Mouse (Mus musculus) CD8-positive naive resting alpha-beta T cell, adult 57 days (primary cell): Measurements from ENCODE around the gene Slc10a3. TPM values are rescaled to one million over a fixed set of nuclear protein-coding genes. Genes with fewer than 3 reads are reported as not detected.

Source experiments
- total RNA-seq: library from RNA; stranded (reverse); gene quantifications from one replicate; pipeline ENCODE4 v1.2.4, GENCODE M21; 2023

Gene Slc10a3
- 16.1 TPM for total RNA-seq

GRCm38 (mm10) chrX:74372888-74373549 lies at the start of gene Slc10a3, which contains the start of gene Ubl4a:
Slc10a3 (minus strand) TSS chrX:74373349.
Ubl4a (minus strand) TSS chrX:74373218.

GRCm38 (mm10) chrX:74392535-74393443 lies 19.6 kb upstream of the Slc10a3 start, which contains the start of the genes Fam3a and Ikbkg:
Fam3a (minus strand) TSS chrX:74393272.
Ikbkg (plus strand) TSS chrX:74393290.

GRCm38 (mm10) chrX:74353467-74353770 lies 19.7 kb downstream of the Slc10a3 start, which contains the start of gene Lage3:
Lage3 (minus strand) TSS chrX:74353618.

GRCm38 (mm10) chrX:74328725-74329161 lies 44.4 kb downstream of the Slc10a3 start, which contains the start of gene Plxna3:
Plxna3 (plus strand) TSS chrX:74329066.

Other genes starting within 250 kb of the Slc10a3 start
- gene Opn1mw, start 245.9 kb downstream of the Slc10a3 start, total RNA-seq: not detected
- 47.1 TPM for gene Mecp2, start 238.0 kb downstream of the Slc10a3 start, total RNA-seq
- gene Tex28, start 205.5 kb downstream of the Slc10a3 start, total RNA-seq: not detected
- gene Tktl1, start 196.1 kb downstream of the Slc10a3 start, total RNA-seq: not detected
- 592 TPM for gene Flna, start 123.5 kb downstream of the Slc10a3 start, total RNA-seq
- gene Emd, start 118.7 kb downstream of the Slc10a3 start, total RNA-seq: 82.0 TPM
- gene Rpl10, start 102.5 kb downstream of the Slc10a3 start, total RNA-seq: 710 TPM
- gene Taz, start 91.4 kb downstream of the Slc10a3 start, total RNA-seq: 77.2 TPM
- 8.8 TPM for gene Dnase1l1, start 91.0 kb downstream of the Slc10a3 start, total RNA-seq
- gene Atp6ap1, start 76.3 kb downstream of the Slc10a3 start, total RNA-seq: 90.2 TPM
- 176 TPM for gene Gdi1, start 68.4 kb downstream of the Slc10a3 start, total RNA-seq
- gene Fam50a, start 60.3 kb downstream of the Slc10a3 start, total RNA-seq: 68.6 TPM
- 11.0 TPM for gene Plxna3, start 44.3 kb downstream of the Slc10a3 start, total RNA-seq
- gene Lage3, start 19.7 kb downstream of the Slc10a3 start, total RNA-seq: 27.9 TPM
- gene Ubl4a, start 131 bp downstream of the Slc10a3 start, total RNA-seq: 20.9 TPM
- 23.0 TPM for gene Fam3a, start 19.9 kb upstream of the Slc10a3 start, total RNA-seq
- 58.8 TPM for gene Ikbkg, start 19.9 kb upstream of the Slc10a3 start, total RNA-seq
- gene G6pdx, start 55.8 kb upstream of the Slc10a3 start, total RNA-seq: 32.9 TPM
- not detected for gene Gm6880, start 108.0 kb upstream of the Slc10a3 start, total RNA-seq
- gene Olfr1326-ps1, start 201.5 kb upstream of the Slc10a3 start, total RNA-seq: not detected
- gene Olfr1325, start 219.3 kb upstream of the Slc10a3 start, total RNA-seq: not detected